Mouse (Mus musculus) T-helper 1 cell (primary cell): ENCODE results near the gene Spata31d1c.

Experiments
- in situ Hi-C: fragments of 300-600 bp; cut with MboI, MseI; formaldehyde crosslinking; loops from one replicate; pipeline ENCODE4 v1.15.1; 2025; ENCODE audit warnings: high pct_unique_total_duplicates

Gene Spata31d1c

DNA sequence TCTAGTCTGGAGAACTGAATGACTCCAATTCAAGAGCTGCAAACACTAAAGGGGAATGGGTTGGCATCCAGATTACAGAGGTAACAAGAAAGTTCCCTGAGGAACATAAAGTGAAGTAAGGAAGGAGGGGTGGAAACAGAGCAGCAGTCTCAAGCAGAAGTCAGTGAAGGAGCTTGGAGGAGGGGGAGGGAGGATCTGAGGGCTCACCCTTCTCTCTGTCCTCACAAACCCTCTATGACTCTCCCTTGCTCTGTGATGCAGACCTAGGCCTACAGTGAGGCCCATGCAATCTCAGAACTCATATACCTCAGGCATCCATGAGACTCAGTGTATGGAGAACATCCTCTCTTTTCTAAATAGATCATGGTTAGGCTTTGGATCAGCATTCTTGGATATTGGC lies at the start of gene Spata31d1c:
TSS of gene Spata31d1c (plus strand) at position 301 of the 400 bp plus-strand sequence.
- in situ Hi-C loops: no loop called here

DNA sequence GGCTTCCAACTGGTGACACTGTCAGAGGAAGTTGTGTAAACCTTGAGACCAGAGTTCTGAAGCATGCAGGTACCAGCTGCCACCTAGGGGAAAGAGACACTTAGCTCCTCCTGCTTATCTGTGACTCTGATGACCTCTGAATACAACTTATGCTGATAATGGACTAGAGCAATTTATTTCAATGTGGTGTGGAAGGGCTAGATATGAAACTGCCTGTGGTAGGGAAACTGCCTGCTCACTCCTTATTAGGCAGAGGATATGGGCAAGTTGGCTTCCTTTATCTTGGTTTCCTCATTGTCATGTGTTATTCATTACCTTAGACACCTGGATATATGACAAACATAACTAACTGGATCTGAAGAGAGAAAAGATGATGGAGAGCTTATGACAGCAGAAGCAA lies 44.0 kb upstream of the Spata31d1c start:
- in situ Hi-C loops: no loop called here

GRCm38 (mm10) chr13:65005414-65005813 lies 27.4 kb upstream of the Spata31d1c start:
- in situ Hi-C loops: no loop called here

GRCm38 (mm10) chr13:65006760-65007159 lies 26.1 kb upstream of the Spata31d1c start:
- in situ Hi-C loops: no loop called here

- in situ Hi-C loops: no loop called here
Measured at GRCm38 (mm10) chr13:65007971-65008370, 24.9 kb upstream of the Spata31d1c start.

GRCm38 (mm10) chr13:65011052-65011738 lies 21.7 kb upstream of the Spata31d1c start:
- in situ Hi-C loops: no loop called here

DNA sequence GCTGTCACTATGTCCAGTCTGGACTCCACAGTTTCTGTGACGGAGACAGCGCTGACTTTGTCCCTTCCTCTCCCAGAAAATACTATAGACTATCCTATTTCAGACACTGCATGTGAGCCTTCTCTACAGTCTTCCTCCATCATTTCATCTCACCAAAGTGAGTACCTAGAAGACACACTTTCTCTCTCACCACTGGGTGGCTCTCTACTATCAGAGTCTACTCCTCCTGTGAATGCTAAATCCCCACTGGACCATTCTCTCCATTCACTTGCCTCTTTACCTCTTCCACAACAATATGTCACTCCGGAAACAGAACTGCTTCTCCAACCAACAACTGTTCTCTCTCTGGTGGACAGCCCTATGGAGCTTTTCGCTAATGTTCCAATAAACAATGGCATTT lies 2.2 kb downstream of the Spata31d1c start:
- in situ Hi-C loops: no loop called here

GRCm38 (mm10) chr13:65052660-65053059 lies 19.8 kb downstream of the Spata31d1c start, which contains the start of gene Prss47:
TSS of gene Prss47 (minus strand) at chr13:65052760.
- in situ Hi-C loops: no loop called here

DNA sequence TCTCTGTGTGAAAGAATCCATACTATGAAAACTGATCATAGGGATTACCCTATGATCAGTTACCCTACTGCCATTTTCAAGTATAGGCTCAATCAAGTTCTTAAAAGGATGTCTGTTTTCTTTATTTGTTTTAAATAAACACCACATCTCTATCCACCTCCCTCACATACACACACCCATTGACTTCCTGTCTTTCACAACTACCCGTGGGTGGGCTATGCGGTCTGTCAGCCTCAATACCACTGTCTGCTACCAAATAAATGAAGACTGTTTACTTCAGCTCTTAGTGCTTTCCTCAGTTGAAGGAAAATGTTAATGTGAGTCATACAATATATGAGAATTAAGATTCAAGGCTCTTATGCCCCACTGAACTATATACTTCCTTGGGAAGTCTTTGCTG lies 37.1 kb downstream of the Spata31d1c start:
- in situ Hi-C loops: no loop called here
